Mouse (Mus musculus): ENCODE results near the gene Batf.

Gene Batf

DNA sequence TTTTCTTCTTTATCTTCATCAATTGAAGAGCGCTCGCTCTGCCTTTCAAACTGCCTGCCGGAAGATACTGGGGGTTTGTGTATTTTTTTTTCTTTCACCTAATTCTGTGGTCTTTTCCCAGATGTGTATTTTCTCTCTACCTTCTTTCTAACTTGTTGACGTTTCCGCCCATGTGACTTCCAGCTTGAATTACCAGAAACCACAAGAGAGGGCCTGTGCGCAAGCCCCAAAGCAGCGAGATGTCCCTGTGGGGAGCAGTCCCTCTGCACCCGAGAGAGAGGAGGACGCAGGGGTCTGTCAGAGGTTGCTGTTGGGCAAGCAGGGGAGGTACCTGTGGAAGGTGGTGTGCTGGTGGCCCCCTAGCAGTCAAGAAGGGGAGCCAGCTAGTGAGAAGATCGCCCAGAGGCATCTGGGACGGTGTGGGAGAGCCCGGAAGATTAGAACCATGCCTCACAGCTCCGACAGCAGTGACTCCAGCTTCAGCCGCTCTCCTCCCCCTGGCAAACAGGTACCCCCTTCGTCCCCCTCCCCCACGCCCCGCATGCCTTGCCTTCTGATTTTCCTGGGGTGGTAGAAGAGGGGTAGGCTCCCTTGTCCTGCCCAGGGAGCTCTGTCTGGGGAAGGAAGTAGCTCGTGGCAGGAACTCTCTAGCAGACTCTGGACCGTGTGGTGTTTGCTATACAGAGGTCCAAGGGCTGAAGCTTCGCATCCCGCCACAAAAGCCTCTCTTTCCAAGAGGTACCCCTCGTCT, at the start of gene Batf:
TSS of gene Batf (plus strand) at position 204 of the 751 bp plus-strand sequence.
- in situ Hi-C loops (cut with MboI, MseI): loop anchor here (5.0 kb wide), 2 partner anchors 41 to 131 kb away; no protein-coding TSS in a partner anchor

DNA sequence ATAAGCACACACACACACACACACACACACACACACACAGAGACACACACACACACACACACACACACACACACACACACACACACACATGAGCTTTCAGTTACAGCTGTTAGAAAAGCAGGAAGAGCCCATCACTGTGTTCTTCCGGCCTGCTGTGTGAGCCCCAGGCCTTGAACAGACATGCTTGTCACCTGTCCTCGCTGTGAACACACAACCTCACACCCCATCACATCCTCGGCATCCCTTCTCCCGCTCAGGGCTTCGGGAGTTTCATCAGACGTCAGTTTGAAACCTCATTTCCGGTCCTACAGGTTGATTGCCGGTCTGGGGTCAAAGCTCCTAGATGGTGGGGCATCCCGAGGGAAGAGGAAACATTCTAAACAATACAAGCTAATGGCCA, 48.5 kb upstream of the Batf start:
- in situ Hi-C loops (cut with MboI, MseI): no loop called here

DNA sequence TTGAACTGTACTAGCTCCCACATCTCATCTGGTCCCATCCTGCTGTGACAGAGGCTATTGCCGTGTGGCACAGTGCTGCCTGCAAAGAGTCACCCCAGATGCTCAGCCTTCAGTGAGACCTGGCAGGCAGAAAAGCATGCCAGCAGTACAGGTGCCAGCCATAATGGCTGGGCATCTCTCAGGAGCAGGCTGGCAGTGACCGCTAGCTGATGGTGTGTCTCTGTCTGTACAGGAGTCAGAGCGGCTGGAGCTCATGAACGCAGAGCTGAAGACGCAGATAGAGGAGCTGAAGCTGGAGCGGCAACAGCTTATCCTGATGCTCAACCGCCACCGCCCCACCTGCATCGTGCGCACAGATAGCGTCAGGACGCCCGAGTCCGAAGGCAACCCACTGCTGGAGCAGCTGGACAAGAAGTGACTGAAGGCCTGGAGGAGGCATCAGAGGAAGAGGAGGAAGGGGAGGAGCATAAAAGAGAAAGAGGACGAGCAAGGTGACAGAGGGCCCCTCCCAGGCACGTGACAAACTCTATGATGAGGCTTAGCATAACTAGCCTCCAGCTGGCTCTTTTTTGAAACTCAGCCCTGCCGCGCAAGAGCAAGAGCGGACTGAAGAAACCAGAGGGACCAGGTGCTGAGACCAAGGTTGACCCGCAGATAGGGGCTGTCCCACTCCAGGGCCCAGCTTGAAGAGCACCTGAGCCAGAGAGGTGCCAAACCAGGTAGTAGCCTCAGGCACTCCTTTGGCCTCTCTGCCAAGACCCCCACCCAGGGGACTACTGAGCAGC, 47.7 kb upstream of the Batf start:
- in situ Hi-C loops (cut with MboI, MseI): no loop called here

DNA sequence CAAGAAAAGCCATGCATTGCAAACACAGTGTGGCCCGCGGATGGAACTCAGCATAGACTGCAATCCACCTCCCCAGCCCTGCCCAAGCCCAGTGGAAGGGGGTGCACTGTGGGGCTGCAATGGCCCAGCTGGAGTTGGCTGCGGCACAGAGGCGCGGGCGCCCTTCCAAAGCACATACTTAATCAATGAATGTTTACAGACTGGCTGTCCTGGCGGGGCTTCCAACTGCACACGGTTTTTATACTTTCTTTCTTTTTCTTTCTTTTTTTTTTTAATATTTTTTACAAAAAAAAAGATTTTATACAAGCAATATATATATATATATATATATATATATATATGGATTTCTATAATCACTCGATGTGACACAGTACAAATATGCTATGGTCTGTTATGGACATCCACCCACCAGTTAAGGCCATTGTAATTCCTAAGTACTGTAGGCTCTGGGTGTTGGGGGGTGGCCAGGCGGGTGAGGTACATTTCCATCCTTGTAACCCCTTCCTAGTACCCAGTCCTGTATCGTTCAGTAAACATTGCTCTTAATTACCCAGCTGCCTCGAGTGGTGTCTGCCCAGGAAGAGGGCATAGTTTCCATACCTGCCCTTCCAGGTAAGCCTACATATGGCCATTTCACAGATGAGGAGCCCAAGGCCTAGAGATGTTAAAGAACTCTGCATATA, 47.0 kb upstream of the Batf start:
- in situ Hi-C loops (cut with MboI, MseI): no loop called here

DNA sequence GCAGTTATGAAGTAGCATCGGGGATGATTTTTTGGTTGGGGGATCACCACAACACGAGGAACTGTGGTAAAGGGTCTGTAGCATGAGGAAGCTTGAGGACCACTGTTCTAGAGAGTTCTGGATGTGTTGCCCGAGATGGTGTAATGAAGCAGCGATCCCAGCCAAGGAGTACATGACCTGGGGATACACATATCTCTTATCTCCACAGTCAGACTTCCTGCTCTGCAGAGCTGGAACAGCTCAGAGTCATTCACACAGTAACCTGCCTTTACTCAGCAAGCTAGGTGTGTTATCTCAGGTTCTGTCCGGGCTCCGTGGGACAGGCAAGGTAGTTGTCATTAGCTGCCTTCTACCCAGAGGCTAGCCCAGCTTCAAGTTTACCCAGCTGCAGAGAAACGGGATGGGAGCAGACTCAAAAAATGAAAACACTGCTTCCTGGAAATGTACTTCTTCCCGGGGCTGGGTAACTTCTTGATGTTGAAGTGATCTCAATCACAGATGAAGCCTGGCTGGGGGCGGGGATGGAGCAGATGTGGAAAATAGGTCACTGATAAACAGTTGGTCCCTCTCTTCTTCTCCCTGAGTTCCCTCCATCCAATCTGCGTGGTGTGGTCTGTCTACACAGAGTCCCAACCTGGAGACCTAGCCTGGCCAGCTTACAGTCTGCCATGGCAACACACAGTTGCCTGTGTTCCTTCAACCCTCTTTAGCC, 45.5 kb upstream of the Batf start:
- in situ Hi-C loops (cut with MboI, MseI): no loop called here

DNA sequence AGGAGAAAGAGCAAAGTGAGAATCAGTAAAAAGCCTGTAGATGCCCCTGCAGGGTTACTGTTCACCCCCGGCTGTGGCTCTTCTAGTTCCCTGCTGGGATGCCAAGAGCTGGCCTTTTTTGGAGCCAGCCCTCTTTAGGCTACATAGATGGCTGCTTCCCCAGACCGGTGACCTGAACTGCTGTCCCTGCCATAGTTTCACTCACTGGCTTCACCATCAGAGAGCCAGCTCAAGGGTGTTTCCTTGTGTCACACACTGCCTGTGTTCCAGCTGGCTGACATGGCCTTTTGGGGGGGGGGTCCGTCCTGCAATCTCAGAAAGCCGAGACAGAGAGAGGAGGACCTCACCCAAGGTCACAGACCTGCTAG, 44.9 kb upstream of the Batf start:
- in situ Hi-C loops (cut with MboI, MseI): no loop called here

DNA sequence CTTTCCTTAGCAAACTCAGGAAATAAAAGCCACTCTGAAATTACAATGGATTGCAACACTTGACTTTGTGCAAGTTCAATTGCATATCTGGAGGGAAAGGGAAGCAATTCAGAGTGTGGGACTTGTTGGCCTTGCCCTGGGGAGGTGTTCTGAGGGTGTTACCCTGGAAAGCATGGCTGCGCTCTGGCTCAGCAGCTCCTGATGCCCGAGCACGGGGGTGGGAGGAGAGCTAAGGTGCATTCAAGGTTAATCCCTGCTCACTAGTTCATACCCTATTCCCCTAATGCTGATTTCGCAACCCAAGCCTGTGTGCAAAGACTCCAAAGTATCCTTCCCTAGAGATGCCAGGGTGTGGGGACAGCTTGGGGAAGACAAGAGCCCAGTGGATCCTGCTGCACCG, 42.7 kb upstream of the Batf start:
- in situ Hi-C loops (cut with MboI, MseI): no loop called here

DNA sequence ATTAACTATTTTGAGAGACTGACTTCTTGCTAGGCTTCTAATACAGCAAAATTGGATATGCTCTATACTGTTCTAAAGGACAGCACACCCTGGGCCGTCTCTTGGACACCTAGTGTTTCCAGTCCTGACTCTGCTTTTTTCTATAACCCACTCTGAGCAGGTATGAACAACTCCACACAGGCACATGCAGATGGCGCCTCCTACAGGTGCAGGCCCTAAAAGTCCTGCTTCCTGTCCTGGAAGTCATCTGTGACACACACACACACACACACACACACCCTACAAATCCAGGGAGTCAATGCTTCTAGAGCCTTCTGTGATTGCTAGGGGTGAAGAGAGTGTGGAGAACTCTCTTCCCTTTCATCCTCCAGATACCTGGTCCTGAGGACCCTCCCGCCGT, 40.8 kb upstream of the Batf start:
- in situ Hi-C loops (cut with MboI, MseI): no loop called here

DNA sequence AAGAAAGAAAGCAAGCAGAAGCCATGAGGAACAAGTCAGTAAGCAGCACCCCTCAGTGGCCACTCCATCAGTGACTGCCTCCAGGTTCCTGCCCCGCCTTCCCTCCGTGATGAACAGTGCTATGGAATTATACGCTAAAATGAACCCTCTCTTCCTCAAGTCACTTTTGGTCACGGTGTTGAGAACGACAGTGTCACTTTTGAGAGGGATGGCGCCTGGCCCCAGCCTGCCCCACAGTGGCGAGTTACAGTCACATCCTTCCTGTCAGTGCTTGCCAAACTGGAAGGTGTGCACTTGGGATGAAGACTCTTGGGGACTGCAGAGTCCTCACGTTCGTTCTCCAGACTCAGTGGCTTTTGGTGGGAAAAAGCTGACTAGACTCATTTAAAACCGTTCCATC, 39.1 kb upstream of the Batf start:
- in situ Hi-C loops (cut with MboI, MseI): no loop called here

DNA sequence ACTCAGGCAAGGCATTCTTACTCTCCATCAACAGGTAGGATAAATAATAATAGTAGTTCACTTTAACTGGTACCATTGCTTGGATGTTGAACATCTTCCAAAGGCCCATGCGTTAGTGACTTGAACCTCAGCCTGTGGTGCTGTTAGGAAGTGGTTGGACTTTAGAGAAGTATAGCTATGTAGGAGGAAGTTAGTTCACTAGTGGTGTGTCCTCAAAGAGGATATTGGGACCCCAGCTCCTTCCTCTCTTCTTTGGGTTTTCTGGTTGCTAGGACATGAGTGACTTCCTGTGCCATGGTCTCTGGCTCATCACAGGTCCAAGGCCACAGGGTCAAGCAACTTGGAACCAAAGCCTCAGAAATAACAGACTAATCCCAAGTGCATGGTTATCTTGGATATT, 38.5 kb upstream of the Batf start:
- in situ Hi-C loops (cut with MboI, MseI): no loop called here

DNA sequence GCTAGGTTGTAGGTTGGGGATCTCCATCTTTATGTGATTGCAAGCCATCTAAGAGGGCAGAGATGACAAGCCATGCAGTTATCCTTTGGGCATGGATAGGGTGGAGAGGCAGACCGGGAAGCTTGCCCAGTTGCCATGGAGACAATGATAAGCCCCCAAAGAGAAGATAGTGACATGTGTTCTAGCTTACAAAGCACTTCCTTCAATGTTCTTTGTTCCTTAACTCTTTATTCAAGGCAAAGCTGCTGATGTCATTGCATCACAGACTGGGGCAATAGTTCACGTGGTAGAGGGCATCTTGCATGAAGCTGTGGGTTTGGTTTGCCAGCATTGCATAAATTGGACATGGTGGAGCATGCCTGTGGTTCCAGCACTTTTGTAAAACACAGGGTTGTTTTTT, 27.1 kb upstream of the Batf start:
- in situ Hi-C loops (cut with MboI, MseI): loop anchor here (5.0 kb wide), 2 partner anchors 147 to 307 kb away; no protein-coding TSS in a partner anchor

DNA sequence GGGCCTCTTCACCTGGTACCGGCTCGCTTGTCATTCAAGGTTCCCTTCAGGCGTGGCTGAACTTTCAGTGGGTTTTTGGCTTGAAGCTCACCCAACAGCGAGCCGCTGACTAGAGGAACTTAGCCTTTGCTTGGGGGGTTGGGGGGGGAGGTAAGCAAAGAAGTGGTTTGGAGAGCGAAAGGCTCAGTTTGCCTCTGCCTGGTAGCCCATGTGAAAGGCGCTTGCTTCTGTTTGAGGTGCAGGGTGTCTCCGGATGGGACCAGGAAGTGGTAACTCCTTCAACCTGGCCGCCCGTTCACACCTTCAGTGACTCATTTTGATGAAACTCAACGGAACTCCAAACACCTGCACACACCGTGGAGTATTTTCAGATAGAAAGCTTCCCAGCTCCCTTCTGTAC, 25.6 kb upstream of the Batf start:
- in situ Hi-C loops (cut with MboI, MseI): loop anchor here in 1 of 2 experiments (5.0 kb wide), 1 partner anchor 319 kb away; no protein-coding TSS in a partner anchor

DNA sequence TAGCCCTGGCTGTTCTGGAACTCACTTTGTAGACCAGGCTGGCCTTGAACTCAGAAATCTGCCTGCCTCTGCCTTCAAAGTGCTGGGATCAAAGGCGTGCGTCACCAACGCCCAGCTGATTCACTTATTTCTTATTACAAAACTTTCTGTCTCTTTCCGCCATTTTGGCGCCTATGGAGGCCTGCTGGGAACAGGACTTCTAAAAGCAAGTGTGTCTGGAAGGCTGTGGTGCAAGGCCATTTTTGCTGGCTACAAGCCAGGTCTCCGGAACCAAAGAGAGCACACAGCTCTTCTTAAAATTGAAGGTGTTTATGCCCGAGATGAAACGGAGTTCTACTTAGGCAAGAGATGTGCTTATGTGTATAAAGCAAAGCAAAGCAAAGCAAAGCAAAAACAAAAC, 24.2 kb upstream of the Batf start:
- in situ Hi-C loops (cut with MboI, MseI): loop anchor here in 1 of 2 experiments (5.0 kb wide), 1 partner anchor 320 kb away; no protein-coding TSS in a partner anchor

DNA sequence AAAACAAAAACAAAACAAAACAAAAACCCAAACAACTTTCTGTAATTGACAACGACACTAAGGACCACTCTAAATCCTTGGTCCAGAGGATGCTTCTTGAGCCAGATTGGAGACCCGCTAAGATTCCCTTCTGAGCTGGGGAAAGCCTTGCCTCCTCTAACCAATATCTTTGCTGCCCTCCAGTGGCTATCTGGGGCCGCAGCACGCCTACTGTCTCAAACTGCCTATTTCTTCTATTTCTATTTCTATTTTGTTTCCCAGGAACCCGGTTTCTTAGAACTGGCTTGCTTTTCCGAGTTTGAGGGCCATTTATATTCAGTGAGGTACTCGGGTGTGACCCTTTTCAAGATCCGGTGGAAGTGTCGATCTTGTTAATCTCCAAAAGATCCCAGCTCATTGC, 23.6 kb upstream of the Batf start:
- in situ Hi-C loops (cut with MboI, MseI): loop anchor here in 1 of 2 experiments (5.0 kb wide), 1 partner anchor 321 kb away; no protein-coding TSS in a partner anchor

DNA sequence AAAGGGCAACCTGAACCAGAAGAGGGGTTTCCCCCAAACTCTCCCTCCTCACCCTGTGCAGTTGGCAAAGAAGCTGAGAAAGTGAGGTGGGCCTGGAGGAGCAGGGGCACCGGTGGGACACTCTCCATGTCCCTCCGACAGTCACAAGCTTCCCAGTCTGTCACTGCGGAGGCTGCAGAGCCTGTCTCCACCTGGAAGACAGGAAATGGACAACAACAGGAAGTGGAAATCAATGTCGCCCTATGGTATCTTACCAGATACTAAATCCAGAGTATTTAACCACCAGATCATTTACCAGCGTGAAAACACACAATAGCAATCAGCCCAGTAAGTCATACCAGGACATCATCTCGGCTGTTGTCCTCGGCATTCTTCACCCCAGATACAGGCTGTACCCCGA, 20.4 kb upstream of the Batf start:
- in situ Hi-C loops (cut with MboI, MseI): no loop called here

DNA sequence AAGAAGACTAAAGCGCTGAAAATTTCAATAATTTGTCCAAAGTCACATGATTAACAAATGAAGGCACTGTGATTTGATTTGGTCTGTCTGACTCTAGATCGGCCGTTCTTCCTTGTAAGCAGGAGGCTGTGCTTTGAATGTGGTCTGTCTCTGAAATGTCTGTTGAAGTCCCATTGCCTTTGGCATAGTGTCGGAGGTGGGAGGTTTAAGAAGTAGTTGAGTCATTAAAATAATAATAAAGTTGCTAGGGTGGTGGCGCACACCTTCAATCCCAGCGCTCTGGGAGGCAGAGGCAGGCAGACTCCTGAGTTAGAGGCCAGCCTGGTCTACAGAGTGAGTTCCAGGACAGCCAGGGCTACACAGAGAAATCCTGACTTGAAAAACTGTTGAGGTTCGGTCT, 19.4 kb upstream of the Batf start:
- in situ Hi-C loops (cut with MboI, MseI): no loop called here

DNA sequence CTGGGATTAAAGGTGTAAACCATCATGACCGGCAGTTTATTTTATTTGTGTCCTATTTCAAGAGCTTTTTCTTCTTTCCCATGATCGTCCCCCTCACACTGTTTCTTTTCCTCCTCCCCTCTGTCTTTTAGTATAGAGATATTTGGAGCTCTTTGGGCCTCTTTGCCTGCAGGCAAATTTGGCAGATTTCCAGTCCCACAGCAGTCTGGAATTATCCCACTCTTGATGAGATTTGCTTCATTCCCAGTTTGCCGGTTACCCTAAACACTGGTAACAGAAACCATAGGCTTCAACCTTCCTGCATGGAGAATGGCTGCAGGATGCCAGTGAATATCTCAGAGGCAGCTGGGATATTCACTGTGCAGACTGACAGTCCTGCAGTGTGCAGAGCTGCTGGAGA, 17.8 kb upstream of the Batf start:
- in situ Hi-C loops (cut with MboI, MseI): no loop called here

DNA sequence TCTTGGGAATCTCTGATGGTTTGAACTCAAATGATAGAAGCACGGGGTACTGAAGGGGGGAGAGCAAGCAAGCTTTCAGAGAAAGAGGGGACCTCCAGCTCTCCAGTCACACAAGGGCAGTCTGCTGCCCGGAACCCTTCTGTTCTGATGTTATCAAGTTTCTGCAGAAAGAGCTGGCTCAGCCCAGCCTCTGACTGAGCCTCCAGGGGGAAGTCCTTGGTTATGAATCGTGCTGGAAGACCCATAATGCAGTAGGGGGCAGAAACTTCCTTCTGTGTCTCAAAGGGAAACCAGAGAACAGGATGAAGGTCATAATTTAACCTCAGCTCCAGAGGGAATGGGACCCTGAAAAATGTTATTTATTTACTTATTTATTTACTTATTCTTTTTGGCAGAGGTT, 16.4 kb upstream of the Batf start:
- in situ Hi-C loops (cut with MboI, MseI): no loop called here

DNA sequence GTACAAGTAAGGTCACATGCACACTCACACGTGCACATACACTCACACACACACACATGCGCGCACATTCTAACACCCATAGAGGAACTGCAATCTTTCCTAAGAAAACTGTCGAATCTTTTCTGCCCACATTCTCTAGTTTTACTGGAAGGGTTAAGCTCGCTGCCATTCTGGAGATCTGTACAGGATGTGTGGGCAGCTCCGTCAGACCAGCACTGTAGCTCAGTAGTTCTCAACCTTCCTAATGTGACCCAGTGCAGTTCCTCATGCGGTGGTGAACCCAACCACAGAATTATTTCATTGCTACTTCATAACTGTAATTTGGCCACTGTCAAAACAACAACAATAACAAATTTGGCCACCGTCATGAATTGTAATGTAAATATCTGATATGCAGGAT, 12.6 kb upstream of the Batf start:
- in situ Hi-C loops (cut with MboI, MseI): no loop called here

DNA sequence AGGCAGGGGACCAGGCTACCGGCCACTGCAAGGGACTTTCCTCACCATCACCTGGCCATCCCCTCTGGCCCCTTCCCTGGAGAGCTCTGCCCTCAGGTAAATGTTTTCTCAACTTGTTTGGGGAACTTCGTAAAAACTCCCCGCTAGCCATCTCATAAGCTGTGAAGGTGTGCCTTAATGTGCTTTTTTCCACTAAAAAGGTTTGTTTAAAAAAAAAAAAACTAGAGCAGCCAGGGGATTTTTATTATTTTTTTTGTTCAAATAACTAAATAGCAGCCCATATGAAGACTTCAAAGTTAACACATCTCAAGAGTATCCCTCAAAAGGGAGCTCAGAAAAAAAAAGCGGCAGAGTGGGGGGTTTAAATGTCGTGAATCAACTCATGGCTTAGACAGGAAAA, 7.4 kb upstream of the Batf start:
- in situ Hi-C loops (cut with MboI, MseI): no loop called here

DNA sequence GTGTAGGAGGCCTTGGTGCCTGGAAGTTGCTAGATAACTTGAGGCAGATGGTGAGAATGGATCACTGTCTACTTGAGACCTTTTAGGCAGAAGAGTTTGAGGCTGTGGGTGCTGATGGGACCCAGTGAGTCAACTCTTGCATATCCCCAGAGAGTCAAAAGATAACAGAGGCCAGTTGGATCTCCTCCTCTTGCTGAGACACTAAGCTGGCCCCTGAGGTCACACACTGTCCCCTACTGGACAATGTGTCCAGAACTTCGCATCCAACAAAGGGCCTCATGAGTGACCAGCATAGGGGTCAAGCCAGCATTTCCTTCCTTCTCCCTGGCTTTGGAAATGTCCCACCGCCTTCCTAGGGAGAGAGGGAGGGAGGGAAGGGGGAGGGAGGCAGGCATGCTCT, 6.7 kb upstream of the Batf start:
- in situ Hi-C loops (cut with MboI, MseI): no loop called here

DNA sequence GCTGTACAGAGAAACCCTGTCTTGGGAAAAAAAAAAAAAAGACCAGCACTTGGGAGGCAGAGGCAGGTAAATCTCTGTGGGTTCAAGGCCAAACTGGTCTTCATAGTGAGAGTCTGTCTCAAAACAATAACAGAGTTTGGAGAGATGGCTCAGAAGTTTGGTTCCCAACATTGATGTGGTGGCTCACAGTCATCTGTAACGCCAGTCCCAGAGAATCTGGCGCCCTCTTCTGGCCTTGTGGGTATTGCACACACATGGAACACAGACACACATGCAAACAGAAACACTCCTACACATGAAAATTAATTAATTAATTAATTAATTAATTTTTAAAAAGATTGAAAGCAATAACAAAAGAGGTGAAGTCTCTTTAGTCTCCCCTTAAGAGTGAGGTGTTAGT, 4.1 kb upstream of the Batf start:
- in situ Hi-C loops (cut with MboI, MseI): no loop called here

All from T-helper 17 cell (primary cell).